Mouse (Mus musculus): ENCODE results near the gene Tyk2.

The Tyk2 gene

DNA sequence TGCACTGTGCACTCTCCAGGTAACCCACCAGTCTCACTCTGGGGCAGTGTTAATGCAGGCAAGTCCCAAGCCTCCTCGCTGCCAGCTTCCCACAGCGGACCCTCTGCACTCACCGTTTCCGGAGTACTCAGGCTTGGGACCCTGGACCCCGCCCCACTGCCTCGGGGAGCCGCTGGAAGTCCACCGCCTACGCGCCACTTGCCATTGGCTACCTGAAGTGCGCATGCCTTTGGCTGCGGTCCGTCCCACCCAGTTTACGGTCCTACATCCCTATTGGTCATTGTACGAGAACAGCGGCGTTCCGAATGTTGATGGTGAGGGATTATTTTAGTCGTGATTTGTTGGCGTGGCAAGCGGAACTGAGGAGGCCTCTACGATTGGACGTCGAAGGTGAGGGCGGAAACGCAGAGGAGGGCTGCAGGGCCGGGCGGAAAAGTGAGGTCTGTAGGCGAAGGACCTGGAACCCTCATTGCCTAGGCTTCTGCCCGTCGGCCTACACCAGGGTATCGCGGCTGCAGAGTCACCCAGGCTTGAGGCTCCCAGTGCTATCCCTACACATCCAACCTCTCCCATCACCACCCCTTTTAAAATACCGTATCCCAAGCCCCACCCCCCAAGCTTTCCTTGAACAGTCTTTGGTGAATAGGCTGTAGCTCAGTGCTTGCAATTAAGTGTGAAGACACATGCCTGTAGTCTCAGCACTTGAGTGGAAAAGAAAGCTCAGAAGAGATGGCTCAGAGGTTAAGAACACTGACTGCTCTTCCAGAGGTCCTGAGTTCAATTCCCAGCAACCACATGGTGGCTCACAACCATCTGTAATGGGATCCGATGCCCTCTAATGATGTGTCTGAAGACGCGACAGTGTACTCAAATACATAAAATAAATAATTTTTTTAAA lies at the start of gene Tyk2:
Tyk2 (minus strand) TSS at position 185 of the 898 bp plus-strand sequence.
- DNase-seq: peak; percentile 95 to 97

DNA sequence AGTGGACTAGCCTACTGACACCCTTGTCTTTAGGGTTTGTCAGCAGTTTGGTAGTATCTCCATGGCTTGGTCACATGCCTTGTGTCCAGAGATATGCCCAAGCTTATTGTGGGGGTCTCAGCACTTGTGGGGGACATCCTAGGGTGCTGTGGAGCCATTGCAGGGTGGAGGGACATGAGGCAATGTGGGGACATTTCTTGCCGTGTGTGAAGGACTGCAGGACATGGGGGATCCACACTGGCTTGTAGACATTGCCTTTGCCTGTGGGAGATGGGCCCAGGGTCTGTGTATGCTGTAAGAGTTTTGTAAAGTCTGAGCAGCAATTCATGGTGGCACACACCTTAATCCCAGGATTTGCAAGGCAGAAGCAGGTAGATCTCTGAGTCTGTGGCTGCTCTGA lies 49.8 kb upstream of the Tyk2 start:
- no peak for DNase-seq

DNA sequence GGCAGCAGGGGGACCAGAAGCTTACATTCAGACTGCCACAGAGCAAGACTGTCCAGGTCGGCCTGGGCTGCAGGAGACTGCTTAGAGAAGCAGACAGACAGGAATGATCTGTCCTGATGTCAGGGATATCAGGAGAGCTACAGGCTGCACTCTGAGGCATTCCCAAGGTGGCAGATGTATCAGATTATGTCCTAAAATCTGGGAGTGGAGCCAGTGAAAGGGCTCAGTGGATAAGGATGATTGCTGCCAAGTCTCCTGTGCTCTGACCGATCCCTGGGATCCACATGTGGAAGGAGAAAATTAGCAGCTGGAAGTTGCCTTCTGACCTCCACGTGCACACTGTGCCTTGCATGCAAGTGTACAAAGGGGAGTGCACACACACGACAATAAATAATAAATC lies 49.4 kb upstream of the Tyk2 start:
- no peak for DNase-seq

DNA sequence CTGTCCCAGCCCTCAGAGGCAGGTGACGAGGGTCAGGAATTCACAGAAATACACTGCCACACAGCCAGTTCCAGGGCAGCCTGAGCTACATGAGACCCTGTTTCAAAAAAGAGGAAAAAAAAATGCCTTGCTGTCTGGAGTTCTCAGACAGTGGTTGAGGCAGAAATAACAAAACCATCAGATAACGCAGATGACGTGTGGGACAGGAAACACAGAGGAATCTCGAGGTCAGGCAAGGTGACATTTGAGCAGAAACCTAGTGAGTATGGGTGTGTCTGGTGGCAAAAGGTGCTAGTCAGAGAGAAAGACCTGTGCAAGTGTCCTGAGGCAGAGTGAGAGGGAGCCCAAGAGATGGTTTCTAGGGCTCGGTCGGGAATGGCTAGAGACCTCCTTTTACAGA lies 41.3 kb upstream of the Tyk2 start:
- DNase-seq: no peak

DNA sequence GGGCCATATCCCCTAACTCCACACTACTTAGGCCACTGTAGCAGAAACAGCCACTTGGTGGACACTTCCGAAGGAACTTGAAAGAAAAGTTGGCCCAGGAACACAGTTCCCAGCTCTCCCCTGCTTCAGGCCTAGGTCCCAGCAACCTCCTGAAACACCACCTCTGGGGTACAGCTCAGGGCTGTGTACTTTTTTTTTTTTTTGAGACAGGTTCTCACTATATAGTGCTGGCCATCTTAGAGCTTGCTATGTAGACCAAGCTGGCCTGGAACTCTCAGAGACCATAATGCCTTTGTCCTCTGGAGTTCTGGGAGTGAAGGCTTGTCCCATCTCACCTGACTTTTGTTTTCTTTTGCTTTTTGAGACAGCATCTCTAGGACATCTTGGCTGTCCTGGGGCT lies 38.1 kb upstream of the Tyk2 start:
- DNase-seq: no peak

DNA sequence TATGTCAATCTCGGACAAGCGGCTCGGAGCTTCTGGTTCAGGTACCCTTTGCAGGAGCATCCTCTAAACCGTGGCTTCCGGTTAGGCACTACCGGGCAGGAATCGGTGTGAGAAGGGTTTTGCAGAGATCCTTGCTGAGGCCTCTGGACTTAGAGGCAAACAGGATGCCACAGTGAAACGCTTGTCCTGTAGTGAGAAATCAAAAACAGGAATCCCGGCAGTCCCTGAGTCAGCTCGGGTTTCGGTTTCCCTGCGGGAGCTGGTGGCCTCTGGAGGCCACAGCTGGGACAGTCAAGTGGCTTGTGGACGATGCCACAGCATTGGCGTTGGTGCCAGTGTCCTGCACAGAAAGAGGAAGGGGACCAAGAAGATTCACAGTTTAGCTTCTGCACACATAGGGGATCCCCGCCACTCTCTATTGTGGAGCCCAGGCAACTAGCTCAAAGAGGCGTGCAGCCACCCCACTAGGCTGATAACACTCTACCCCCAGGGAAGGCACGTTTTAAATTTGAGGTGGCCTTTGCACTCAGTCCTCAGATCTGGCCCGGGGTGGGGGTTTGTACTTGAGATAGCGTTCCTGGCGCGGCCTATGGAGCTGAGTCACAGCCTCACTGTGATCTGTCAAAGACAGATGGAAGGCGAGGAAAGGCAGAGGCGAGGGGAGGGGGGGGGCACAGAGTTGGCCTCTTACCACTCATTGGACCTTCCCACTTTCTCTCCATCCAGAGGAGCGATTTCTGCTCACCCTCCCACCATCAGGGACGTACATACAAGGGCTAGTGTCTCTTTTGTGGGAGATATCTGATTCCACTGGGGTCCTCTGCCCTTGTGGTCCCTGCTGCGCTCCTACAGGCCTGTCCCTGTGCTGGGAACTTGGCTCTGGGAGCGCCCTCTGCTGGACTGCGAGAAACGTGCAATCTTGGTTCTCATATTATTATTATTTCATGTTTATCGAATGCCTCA lies 37.4 kb upstream of the Tyk2 start:
- peak; percentile 64 to 69 for DNase-seq

DNA sequence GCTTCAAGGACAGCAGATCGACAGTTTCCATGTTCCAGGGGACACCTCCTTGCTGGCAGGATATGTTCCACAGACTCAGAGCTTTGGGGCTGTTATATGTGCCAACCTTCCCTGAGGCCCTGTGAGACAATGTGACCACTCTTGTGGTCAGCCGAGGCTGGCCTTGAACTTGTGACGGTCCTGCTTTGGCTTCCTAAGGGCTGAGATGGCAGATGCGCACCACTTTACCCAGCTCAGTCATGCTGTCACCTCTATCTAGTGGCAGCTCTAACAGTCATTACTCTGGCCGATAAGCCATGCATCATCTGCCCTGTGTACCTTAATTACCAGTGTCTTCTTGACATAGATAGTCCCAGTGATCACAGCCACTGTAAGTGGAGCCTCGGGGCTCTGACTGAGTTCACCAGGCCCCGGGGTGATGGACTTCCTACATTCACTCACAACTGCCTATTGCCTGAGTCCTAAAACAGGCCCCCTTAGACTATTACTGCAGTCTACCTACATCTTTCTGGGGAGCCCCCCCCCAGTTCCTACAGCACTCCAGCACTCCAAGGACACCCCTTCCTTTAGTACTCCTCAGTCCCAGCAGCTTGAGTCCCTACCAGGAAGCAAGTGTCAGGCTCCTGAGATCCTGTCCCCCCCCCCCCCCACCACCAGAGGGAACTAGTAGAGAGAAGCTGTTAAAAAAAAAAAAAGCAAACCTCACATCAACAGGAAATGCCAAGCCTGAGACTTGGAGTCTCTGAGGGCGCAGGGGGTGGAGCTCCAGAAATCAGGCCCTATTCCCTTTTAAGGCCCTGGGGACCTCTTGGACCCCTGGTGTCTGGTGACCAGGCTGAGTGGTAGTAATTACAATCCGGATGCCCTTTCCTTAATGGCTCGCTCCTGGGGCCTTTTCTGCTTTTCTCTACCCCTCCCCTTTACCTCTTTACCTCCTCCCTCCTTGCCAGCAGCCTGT lies 36.4 kb upstream of the Tyk2 start:
- DNase-seq: peak; percentile 48 to 66

DNA sequence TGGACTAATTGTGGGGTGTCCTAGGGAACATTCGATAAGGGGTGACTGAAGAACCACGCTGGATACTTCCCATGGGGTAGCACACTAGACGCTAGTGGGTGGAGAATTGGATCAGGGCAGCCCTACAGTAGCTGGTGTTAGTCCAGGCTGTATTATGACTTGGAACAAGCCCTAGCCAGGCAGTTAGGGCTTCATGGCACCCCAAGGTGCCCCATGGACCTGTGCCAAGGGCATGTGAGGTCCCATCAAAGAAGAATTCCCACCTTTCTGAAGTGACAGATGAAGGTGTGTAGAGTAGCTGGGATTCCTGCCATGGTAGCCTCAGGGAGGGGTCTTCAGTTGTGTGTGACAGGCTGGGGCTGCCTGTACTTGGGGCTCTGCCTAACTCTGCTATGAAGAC lies 35.5 kb upstream of the Tyk2 start:
- no peak for DNase-seq

DNA sequence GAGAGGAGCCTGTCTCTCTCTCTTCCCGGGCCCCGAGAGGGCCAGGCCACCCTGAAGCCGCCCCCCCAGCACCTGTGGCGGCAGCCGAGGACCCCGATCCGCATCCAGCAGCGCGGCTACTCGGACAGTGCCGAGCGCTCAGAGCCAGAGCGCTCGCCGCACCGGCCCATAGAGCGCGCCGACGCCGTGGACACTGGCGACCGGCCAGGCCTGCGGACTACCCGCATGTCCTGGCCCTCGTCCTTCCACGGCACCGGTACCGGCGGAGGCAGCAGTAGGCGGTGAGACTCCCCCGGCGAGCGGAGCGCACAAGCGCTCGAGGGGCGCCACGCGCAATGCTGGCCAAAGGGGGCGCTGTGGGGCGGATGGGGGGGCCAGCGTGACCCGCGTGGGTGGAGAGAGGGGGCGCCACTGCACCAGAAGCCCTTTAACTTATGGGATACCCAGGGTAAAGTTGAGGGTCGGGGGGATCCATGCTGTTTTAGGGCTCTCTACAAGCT lies 35.0 kb upstream of the Tyk2 start:
- no peak for DNase-seq

DNA sequence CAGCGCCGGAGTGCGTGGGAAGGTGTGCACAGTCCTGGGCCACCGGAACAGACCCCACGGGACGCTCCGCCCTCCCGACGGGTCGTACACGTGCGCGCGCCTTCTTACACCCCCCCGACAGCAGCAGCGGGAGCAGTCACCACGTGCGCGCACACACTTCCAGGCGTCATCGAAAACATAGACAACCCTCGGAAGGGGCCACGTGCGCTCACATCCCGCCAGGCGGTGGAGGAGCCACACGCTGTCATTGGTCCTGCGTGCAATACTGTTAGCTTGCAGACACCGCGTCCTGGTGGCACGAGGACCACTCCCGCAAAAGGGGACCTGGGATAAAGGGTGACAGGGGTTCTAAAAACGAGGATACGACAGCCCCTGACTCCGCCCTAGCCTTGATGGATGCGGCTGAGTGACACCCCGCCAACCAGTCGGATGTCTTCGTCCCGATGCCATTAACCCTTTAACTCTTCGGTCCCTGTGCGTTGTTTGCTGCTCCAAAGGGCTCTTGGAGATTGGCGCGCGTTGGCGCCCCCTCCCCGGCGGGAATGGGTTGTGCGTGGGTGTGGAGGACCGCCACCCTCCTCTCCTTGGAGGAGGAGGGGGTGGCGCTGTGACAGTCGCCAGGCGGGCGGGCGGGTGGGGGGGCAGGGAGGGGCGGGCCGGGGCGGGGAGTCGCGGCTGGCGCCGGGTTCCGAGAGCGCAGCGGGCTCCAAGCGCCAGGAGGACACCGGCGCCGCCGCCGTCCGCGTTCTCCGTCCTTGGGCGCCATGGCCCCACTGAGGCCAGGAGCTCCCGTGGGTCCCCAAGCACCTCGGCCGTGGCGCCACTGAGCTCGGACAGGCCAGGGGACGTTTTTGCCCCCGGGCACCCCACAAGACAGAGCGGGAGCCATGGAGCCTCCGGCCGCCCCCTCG lies 34.3 kb upstream of the Tyk2 start, which contains the start of gene Pde4a:
Pde4a (plus strand) TSS at position 674 of the 911 bp plus-strand sequence.
- peak in 1 of 2 experiments; percentile 35 for DNase-seq

DNA sequence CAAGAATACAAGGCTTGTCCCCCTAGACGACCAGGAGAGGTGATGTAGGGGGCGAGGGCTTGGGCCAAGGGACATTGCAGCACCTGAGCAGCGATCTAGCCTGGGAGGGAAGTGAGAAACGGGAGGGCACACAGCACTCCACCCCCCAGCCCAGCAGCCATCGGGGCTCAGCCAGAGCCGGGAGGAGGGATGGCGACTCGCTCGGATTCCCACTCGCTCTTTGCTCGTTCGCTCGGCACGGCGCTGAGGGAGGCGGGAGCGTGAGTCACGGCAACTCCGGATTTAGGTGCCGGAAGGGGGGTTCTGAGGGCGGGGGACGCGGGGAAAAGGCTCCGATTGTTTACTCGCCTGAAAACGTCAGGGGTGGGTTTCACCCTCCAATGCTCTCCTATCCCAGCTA lies 33.0 kb upstream of the Tyk2 start:
- no peak for DNase-seq

DNA sequence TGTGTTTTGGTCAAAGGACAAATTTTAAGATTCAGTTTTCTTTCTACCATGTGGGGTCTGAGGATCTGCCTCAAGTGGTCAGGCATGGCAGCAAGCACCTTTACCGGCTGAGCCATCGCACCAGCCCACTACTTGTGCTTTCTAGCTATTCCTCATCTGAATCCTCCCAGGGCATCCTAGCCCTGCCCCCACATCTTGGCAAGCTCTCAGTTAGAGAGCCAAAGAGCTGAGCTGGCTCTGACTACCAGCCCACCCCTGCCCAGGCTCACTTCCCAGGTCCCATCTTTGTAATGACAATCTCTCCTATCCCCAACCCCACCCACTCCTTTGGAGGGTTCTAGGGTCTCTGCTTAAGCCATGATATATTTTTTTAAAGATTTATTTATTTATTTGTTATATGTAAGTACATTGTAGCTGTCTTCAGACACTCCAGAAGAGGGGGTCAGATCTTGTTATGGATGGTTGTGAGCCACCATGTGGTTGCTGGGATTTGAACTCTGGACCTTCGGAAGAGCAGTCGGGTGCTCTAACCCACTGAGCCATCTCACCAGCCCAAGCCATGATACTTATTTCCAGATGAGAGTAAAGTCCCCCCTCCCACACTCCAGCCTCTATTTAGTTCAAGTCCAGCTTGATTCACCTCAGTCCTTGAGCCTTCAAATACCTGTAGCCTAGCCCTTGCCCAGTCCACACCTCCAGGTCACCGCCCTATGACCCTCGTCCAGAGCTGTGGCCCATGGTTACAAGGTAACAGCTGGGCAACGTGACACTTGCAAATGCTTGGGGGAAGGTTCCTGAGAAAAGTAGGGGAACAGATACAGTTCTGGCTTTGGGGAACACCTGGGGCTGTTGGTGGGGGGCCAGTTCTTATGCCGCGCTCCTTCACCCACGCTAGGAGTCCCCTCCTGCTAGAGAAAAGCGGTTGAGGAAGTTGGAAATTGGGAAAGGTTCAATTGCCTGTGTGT lies 32.3 kb upstream of the Tyk2 start:
- no peak for DNase-seq

DNA sequence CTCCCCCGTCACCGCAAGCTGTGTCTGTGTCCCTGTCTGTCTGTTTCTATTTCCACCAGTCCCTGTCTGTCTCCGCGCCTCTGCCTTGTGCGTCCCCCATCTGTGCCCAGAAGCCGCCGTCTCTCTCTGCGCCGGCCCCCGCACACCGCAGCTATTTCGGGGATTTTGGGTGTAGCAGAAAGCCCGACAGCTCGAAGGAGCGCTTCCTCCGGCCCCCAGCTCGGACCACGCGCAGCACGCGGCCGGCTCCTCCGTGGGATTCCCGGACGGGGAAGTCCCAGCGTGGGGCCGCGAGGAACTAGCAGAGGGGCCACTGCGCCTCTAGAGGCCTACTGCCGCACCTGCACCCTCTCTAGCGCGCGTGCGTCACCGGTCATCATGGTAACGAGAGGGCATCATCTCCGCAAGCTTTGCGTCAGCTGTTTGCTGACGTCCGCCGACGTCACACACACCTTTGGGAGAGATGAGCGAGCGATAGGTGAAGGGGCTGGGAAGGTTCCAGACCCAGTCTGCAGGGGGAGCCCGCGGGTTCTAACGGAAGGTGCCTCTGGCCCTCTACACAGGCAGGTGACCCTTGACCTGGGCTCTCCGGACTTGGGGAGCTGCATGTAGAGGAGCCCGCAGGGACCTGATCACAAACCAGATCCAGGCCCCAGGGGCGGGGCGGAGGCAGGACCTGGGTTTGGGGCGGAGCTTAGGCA lies 30.3 kb upstream of the Tyk2 start:
- DNase-seq: peak; percentile 79 to 91

DNA sequence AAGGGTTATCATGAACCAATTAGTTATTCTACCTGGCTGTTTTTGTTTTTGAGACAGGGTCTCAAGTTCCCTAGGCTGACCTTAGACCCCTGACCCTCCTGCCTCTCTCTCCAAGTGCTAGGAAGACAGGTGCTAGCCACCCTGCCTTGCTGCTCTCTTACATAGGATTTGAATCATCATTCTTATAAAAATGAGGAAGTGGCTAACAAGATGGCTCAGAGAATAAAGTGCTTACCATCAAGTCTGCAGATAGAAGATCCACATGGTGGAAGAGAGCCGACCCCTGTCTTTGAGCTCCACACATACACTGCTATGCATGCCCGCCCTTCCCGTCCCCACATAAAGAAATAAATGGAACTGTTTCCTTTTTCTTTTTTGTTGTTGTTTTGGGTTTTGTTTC lies 23.7 kb upstream of the Tyk2 start:
- no peak for DNase-seq

DNA sequence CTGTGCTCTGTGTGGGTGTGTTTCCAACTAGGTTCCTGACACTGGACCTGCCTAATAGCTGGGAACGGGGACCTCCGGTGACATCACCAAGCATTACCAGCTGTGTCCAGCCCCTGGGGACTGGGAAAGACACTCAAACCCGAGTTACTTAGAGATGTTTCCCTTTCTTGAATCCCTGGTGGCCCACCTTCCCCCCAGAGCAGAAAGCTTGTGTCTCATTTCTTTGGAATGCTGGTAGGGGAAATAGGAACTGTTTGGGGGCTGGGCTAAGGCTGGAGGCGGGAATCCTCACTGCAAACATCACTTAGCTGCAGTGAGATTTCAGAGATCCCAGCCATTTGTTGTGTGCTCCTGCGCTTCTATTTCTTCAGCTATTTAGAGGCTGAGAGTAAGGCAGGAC lies 22.8 kb upstream of the Tyk2 start:
- DNase-seq: no peak

DNA sequence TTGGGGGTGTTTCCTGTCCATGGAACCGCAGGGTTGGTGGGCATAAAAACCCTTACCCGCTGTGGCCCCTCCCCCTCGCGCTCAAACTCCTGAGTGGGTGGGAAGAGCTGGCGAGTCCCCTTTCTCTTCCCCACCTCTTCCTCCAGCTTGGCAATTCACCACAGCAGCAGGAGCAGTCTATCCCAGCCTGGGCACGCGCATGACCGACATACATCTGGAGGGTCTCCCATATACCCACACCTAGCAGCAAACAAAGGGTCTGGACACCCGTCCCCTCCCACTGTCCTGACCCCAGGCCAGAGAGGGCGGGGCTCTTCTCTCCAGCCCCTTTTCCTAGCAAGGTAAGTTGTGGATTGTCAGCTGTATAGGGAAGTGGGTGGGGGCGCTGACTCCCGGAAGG lies 22.3 kb upstream of the Tyk2 start:
- no peak for DNase-seq

DNA sequence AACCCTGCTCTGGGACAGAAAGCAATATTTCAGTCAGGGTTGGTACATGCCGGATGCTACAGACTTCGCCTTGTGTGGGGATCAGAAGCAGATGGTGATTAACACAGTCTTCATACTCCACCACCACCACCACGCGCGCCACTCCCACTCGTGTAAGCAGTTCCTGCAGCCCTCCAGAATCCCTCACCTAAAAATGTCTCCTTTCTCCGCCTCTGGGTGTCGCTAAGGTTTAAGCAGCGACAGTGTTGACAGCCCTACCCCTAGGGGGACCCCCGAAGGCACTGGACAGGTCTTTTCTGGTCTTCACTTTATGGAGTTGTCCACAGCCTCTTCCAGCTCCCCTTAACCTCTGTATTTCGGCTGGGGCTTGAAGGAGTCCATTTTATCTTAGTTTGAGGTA lies 21.7 kb upstream of the Tyk2 start:
- peak in 1 of 2 experiments; percentile 35 for DNase-seq

DNA sequence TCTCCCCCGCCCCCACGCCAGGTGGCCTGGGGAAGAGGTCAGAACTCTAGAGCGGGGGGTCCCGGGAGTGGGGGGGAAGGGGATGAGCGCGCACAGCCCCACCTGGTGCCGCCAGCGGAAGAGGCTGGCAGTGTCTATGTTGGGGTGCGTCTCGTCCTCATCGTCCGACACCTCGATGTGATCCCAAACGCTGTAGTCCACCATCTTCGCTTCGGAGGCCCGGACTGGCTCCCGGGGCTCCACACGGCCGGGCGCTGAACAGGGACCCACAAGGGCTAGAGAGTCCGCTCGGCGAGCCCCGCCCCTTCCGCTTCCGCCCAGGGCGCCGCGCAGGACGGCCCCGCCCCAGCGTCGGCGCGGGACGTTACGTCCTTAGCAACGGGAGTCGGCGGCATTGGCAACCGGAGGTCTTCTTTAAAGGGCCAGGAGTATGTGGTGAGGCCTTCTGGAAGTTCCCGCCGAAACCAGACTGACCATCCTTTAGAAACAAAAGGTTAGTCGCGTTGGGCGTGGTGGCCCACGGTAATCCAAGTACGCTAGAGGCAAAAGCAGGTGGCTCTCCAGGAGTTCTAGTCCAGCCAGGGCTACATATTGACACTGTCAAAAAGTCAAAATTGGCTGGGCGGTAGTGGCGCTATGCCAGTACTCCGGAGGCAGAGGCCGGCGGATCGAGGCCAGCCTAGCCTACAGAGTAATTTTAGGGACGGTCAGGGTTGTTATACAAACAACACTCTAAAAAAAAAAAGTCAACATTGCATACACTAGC lies 18.8 kb upstream of the Tyk2 start, which contains the start of gene Cdc37:
Cdc37 (minus strand) TSS at position 329 of the 766 bp plus-strand sequence.
- DNase-seq: peak; percentile 93 to 94

Data from kidney, adult 8-10 months (tissue).